Mouse (Mus musculus) G1E (cell line): ENCODE results near the gene Phykpl. TPM values are rescaled to one million over a fixed set of nuclear protein-coding genes. Genes with fewer than 3 reads are reported as not detected.

ENCODE experiments used
- ATAC-seq: 2 replicates; pipeline ENCODE4 v1.8.0; 2016; ENCODE audit warnings: mild to moderate bottlenecking; ENCODE audit not compliant: insufficient number of reproducible peaks, poor library complexity, low FRiP score, severe bottlenecking; ENCODE audit errors: extremely low read depth
- DNase-seq: peaks from one replicate; pipeline ENCODE4 v3.0.0; 2012; ENCODE audit warnings: low spot score
- H3K27me3 ChIP-seq: 2 replicates; pipeline ENCODE4 v1.6.1; 2012; ENCODE audit warnings: mild to moderate bottlenecking, low read length, inconsistent platforms; ENCODE audit not compliant: insufficient read depth
- H3K36me3 ChIP-seq: replicated peaks from 2 replicates; pipeline ENCODE3; 2012; ENCODE audit warnings: mild to moderate bottlenecking, inconsistent platforms
- H3K4me1 ChIP-seq: 2 replicates; pipeline ENCODE4 v1.6.1; 2012; ENCODE audit warnings: low read depth, low read length, inconsistent platforms, mixed read lengths; ENCODE audit not compliant: insufficient read depth
- H3K4me3 ChIP-seq: 2 replicates; pipeline ENCODE4 v1.5.1; 2012; ENCODE audit warnings: low read depth, mild to moderate bottlenecking, inconsistent platforms, low read length, moderate library complexity, mixed read lengths
- H3K9me3 ChIP-seq: replicated peaks from 2 replicates; pipeline ENCODE4 v1.6.1; 2012; ENCODE audit warnings: inconsistent platforms
- CTCF ChIP-seq: IDR thresholded peaks from 2 replicates; pipeline ENCODE4 v1.5.1; 2012; ENCODE audit warnings: low read depth, low read length, inconsistent platforms, mixed read lengths
- GATA1 ChIP-seq: IDR thresholded peaks from 2 replicates; pipeline ENCODE4 v1.6.1; 2012; ENCODE audit warnings: borderline replicate concordance, low read length, inconsistent platforms, mixed read lengths
- GATA2 ChIP-seq: IDR thresholded peaks from 2 replicates; pipeline ENCODE4 v1.6.1; 2012; ENCODE audit warnings: low read depth, low read length, inconsistent platforms, borderline replicate concordance
- POLR2AphosphoS5 ChIP-seq: IDR thresholded peaks from 2 replicates; pipeline ENCODE4 v1.6.1; 2012; ENCODE audit warnings: low read depth, low read length, inconsistent platforms; ENCODE audit not compliant: insufficient replicate concordance
- TAL1 ChIP-seq: conservative IDR thresholded peaks from 2 replicates; pipeline ENCODE4 v1.6.1; 2012; ENCODE audit warnings: low read depth, low read length, inconsistent platforms, mixed read lengths
- polyA plus RNA-seq: library from polyadenylated mRNA; stranded (reverse); fragments of >175 nt; gene quantifications from 2 replicates; pipeline ENCODE4 v1.2.3, GENCODE M21; 2012
- total RNA-seq, 2 experiments: library from RNA; stranded (forward) in 1 of 2; stranded (reverse) in 1 of 2; fragments of 200-1000 nt in 1 of 2; fragments of >200 nt in 1 of 2; fragmentation: Nextera tagmentation in 1 of 2; gene quantifications; 2 replicates each; pipeline ENCODE4 v1.2.3; 2014 to 2017

The Phykpl gene
- total RNA-seq (2014; fragmentation: Nextera tagmentation) (49.2 and 52.0 TPM in 2 replicates), total RNA-seq (2017) (46.9 and 49.3 TPM in 2 replicates), polyA plus RNA-seq (11.0 and 12.6 TPM in 2 replicates)

DNA sequence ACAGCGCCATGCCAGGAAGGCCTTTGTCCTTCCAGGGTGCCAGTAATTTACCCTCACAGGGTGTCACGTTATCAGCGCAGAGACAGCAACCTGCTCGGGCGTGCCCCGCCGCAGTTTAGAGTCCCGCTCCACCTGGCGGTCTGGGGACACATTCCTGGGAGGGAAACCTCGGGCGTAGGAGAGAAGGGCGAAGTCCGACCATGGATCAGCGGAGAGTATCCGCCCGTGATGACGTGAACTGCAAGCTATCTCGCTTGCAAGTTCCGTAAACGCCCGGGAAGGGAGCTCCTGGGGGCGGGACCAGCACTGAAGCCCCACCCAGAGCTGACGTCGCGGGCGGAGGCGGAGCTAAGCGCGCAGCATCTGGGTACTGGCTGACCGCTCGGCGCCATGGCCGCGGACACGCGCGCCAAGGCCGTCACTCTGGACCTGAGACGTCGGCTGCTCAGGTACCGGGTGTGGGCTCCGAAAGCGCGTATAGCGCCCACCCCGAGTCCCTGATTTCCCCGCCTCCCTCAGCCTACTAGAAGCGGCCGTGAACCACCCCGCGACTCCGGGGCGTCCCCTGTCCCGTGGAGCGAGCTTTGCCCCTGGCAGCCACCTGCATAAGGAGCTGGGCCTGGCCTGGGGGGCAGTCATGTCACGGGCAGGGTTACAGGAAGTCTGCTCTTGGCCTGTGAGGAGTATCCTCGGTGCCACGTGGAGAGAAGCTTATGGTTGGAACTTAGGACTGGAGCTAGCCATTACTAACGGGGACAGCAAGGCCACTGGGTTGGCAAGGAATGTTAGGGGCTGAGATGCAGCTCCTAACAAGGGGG, at the start of gene Phykpl:
Gene Phykpl (plus strand): TSS at position 327 of the 818 bp plus-strand sequence.
- peak; percentile 87 for DNase-seq
- Histone ChIP-seq H3K4me3 (peak within 1 kb of the TSS; percentile 86), H3K36me3 (peaks cover 43% of the 10 kb centered on the region), H3K27me3 (no peaks in the 10 kb centered on the region), H3K9me3 (no peaks in the 10 kb centered on the region), H3K4me1 (peaks cover 63% of the 10 kb centered on the region)
- ATAC-seq: peak; percentile 82
- TF ChIP-seq POLR2AphosphoS5 (no peak), GATA2 (no peak), GATA1 (no peak), CTCF (no peak), TAL1 (no peak)

DNA sequence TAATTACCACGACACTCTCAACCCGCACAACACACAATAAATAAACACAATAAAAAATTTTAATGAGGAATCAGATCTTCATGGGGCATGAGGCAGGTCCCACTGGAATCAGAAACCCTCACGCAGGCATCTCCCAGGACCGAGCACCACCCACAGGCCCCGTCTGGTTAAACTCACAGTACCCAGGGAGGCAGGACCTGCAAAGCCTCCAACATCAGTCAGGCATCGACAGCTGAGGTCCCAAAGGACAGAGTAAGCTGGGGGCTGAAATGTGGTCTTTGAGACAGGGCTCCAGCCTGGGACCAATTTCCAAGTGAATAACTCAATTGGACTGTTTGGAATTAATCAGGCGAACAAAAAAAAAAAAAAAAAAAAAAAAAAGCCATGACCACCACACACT, 46.2 kb upstream of the Phykpl start:
- Histone ChIP-seq H3K27me3 (peaks cover 11% of the 10 kb centered on the region; the same call in 1 of the 2 replicates), H3K4me3 (no peak overlapping the region), H3K9me3 (no peaks in the 10 kb centered on the region), H3K4me1 (peaks cover 6% of the 10 kb centered on the region; the same call in 1 of the 2 replicates), H3K36me3 (no peaks in the 10 kb centered on the region)
- no peak for DNase-seq
- TF ChIP-seq GATA2 (no peak), POLR2AphosphoS5 (no peak), CTCF (no peak), GATA1 (no peak), TAL1 (no peak)
- ATAC-seq: no peak

DNA sequence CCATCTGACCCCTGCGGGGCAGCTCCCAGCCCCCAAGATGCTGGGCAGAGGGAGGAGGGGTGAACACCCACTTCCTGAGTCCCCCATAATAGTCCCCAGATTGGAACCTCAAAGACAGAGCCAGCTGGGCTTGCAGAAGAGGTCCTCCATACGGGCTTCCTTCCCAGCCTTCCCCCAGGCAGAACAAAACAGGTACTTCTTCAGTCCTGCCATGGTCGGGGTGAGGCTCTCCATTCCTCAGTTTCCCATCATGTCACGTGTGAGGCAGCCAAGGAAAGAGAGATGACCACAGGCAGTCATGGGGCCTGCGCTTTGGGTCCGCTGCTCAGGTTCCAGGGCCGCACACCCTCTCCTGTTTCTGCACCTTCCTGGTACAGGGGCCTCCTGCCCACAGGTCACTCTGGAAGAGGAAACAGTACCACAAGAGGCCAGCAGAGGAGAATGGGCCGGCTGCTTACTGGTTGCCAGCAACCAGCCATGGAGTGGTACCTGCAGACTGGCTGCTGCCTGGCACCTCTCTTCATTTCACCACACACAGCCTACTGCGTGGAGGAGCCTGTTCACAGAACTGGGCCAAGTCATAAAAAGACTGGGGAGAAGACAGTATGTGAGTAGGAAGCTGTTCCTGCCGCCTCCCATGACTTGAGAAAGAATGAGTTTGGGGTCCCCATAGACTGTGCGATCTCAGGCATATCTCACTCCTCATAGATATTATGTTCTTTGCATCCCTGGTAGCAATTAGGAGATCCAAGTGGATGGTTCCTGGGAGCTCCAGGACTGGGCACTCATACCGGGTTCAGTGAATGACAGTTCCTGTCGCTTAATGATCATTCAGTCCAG, 45.4 kb upstream of the Phykpl start:
- no peak for DNase-seq
- Histone ChIP-seq H3K4me3 (no peak overlapping the region), H3K9me3 (no peaks in the 10 kb centered on the region), H3K4me1 (peaks cover 6% of the 10 kb centered on the region; the same call in 1 of the 2 replicates), H3K36me3 (no peaks in the 10 kb centered on the region), H3K27me3 (peaks cover 11% of the 10 kb centered on the region; the same call in 1 of the 2 replicates)
- no peak for TF ChIP-seq CTCF
- no peak for TF ChIP-seq TAL1
- no peak for TF ChIP-seq GATA1
- TF ChIP-seq POLR2AphosphoS5: no peak
- no peak for TF ChIP-seq GATA2
- ATAC-seq: no peak

DNA sequence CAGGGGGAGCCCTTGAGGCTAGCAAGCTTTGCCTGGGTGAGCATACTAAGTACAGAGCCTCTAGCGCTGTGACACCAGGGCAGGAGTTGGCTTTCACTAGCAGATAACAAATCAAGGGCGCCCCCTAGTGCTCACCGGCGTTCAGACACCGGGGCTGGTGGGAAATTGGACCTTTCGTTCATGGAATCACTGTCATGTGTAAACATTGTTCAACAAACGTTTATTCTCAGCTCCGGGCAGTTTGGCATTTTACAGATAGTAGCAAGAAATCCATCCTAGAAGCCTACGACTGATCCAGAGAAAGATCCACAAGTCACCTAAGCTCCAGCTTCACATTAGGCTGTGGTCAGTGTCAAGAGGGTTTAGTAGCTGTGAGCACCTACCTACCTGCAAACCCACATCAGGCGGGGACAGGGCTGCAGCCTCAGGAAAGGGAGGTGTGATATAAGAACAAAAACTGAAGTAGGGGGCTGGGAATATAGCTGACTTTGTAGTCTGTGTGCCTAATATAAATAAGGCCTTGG, 44.7 kb upstream of the Phykpl start:
- peaks cover 10% of the 10 kb centered on the region; the same call in 1 of the 2 replicates for H3K4me1 ChIP-seq

GRCm38 (mm10) chr11:51542424-51542823, 42.1 kb upstream of the Phykpl start:
- Histone ChIP-seq H3K27me3 (peaks cover 11% of the 10 kb centered on the region; the same call in 1 of the 2 replicates), H3K9me3 (no peaks in the 10 kb centered on the region), H3K4me1 (peaks cover 10% of the 10 kb centered on the region; the same call in 1 of the 2 replicates), H3K4me3 (no peak overlapping the region), H3K36me3 (no peaks in the 10 kb centered on the region)
- no peak for DNase-seq
- ATAC-seq: no peak
- TF ChIP-seq POLR2AphosphoS5: no peak
- no peak for TF ChIP-seq GATA1
- no peak for TF ChIP-seq CTCF
- TF ChIP-seq GATA2: no peak

More for the DNA sequence above, 44.7 kb upstream of the Phykpl start:
- TF ChIP-seq CTCF (peak; percentile 85), GATA1 (no peak)
- Histone ChIP-seq H3K27me3 (peaks cover 14% of the 10 kb centered on the region; the same call in 1 of the 2 replicates), H3K4me3 (no peak overlapping the region), H3K36me3 (no peaks in the 10 kb centered on the region), H3K9me3 (no peaks in the 10 kb centered on the region)
- ATAC-seq (peak; percentile 65; the same call in 1 of the 2 replicates), DNase-seq (peak; percentile 84)

DNA sequence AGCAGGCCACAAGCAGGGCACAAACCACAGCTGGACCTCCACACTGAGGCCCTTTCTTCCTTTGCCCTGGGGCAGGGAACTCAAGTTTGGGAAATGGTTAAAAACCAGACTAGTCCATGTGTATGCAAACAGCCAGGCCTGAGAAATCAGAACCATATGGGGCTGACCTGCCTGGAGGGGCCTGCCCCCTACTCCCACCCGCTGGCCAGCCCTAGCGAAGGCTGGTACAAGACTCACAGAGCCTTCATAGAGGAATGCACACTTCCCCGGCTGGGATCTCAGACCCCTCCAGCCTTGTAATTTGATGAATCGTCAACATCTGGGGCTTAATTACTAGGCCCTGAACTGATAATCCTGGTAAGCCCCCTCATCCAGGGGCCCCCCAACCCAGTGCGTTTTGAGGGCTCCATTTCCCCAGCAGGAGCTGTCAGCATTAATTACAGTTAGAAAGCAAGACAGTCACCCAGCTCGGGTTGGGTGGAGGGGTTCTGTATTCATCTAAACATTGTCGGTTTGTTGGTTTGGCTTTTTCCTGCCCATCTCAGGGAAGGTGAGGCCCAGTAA, 41.0 kb upstream of the Phykpl start:
- no peak for TF ChIP-seq TAL1
- no peak for TF ChIP-seq CTCF
- no peak for ATAC-seq
- DNase-seq: no peak
- no peak overlapping the region for H3K4me3 ChIP-seq
- peaks cover 11% of the 10 kb centered on the region; the same call in 1 of the 2 replicates for H3K27me3 ChIP-seq
- H3K36me3 ChIP-seq: no peaks in the 10 kb centered on the region
- peaks cover 10% of the 10 kb centered on the region; the same call in 1 of the 2 replicates for H3K4me1 ChIP-seq
- no peaks in the 10 kb centered on the region for H3K9me3 ChIP-seq
